Mouse (Mus musculus) large intestine, adult 2 months (tissue): Measurements from ENCODE around the gene Glt1d1. TPM values are rescaled to one million over a fixed set of nuclear protein-coding genes. Genes with fewer than 3 reads are reported as not detected.

Experiments
- DNase-seq: peaks from one replicate; pipeline ENCODE4 v3.0.0-alpha.2; 2012; ENCODE audit warnings: low read depth, low spot score
- WGBS: fragments of 180-500 bp; shearing (Covaris S2); methylation state at CpG from one replicate; pipeline ENCODE4 v1.1.7; 2018; 5-methylcytosine and 5-hydroxymethylcytosine counted together
- polyA plus RNA-seq: library from polyadenylated mRNA; depleted of rRNA; stranded (reverse); fragments of >200 nt; gene quantifications from 2 replicates; pipeline ENCODE4 v1.2.3, GENCODE M21; 2012; rRNA removed

Glt1d1 gene
- polyA plus RNA-seq, result 1.2 and 1.4 TPM in 2 replicates

DNA sequence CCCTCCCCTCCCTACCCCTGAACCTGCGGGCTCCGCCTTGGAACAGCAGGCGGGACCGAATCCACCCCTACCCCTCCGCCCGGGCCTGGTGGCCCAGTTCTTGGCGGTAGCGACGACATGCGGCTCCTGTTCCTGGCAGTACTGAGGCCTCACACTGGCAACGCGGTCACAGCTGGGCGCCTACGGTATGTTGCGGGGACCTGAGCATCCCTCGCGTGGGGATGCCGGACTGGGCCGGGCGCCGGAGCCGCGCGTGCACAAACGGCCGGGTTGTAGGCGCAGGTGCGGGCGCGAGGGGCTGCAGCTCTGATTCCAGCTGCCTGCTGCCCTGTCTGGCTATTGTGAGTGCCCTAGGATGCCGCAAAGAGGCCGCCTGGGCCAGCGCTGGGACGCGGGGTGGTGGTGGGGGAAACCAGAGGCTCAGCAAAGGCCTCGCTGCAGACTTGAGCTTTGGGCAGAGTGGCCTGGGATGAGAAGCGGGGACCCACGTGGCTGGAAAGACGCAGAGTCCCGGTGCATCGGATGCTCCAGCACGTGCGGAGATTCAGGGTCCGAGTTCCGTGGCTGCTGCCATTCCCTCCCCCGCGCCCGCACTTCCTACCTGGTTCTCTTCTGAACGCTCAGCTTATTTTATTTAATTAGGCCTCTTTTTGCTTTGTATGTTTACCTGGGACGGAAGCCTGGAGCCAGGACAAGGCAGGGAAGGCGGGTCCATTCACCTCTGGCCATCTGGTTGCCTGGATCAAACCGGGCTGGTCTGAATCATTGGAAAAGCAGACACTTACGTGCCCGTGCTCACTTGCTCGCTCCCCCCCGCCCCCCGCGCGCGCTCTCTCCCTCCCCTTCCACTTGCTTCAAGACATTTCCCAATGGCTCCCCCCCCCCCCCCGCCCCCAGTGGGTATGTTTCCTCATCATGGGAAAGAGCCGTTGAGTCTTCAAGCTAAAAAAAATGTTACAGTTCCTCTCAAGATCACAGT, at the start of gene Glt1d1, which contains the start of gene Slc15a4:
Glt1d1 (plus strand) TSS at position 96 of the 979 bp plus-strand sequence.
Slc15a4 (minus strand) TSS at position 731 of the 979 bp plus-strand sequence.
- WGBS, result 2% methylated on average over 62 of the region's 62 CpGs
- DNase-seq, result no peak

GRCm38 (mm10) chr5:127583658-127584057, 48.4 kb upstream of the Glt1d1 start:
- 81% methylated on average over 8 of the region's 8 CpGs for WGBS
- no peak for DNase-seq

DNA sequence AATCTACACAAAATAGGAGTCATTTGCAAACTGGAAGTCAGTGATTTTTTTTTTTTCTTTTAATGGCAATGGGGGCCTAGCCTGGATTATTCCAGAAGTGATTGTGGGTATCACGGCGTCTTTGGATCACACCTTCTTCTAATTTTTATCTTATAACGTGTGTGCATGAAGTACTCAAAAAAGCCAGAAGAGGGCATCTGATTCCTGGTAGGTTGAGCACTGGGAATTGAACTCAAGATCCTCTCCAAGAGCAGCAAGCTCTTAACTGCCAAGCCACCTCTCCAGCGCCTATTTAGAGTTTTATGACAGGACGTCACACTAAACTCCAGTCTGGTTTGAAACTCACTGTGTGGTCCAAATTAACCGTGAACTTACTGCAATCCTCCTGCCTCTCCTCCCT, 44.2 kb upstream of the Glt1d1 start:
- DNase-seq, result no peak
- 42% methylated on average over 6 of the region's 6 CpGs for WGBS

DNA sequence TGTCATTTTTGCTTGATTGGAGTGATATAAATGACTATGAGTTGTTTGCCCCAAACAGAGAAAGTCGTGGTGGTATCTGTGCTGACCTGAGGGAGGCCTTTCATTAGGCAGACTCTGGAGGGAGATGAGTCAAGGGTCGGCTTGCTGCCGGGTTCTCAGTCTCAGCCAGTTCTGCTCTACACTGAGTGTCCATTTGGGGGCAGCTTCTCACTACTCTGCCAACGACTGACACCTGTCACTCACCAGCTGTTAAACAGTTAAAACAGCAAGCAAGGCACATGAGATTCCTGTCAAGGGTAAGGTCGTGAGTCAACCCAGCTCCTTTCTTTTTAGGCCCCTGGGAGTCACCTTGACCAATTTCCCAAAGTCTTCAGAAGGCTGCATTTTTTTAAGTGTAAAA, 39.7 kb upstream of the Glt1d1 start:
- 58% methylated on average over 5 of the region's 5 CpGs for WGBS

GRCm38 (mm10) chr5:127592854-127593253, 39.2 kb upstream of the Glt1d1 start:
- no peak for DNase-seq
- WGBS, result 73% methylated on average over 6 of the region's 6 CpGs

More for the DNA sequence above, 39.7 kb upstream of the Glt1d1 start:
- DNase-seq, result no peak

DNA sequence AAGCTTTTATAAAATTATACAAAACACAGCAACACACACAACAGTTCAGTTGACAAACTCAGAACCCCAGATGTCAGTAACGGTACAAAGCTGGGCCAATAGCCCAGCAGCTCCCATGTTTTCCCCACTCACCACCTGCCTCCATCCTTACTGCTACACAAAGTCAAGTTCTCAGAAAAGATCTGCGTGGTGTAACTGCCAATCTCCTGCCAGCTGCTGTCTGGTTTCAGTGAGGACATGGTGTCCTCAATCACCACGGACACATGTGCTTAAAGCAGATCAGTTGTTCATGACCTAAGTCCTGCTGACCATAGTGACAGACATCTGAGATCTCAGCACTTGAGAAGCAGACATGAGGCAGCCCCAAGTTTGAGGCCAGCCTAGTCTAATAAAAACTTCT, 36.4 kb upstream of the Glt1d1 start:
- 85% methylated on average over 3 of the region's 3 CpGs for WGBS
- DNase-seq, result no peak

- 72% methylated on average over 7 of the region's 7 CpGs for WGBS
- DNase-seq, result no peak
Measured at GRCm38 (mm10) chr5:127596862-127597261, 35.2 kb upstream of the Glt1d1 start.

DNA sequence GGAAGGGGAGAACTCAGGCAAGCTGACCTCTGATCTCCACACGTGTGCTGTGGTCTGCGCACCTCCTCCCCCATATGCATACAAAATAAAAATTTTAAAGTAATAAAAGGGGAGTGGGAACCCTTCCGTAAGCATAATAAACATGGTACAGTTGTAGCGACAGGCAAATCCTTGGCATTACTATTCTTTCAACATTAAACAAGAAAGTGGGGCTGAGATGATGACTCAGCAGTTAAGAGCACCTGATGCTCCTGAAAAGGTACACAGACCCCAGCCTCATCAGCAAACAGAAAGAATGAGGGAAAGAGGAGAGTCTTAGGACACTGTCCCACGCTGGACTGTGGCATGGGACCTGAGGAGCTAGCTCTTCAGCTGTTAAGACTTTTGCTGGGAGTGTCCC, 29.1 kb upstream of the Glt1d1 start:
- WGBS, result 73% methylated on average over 5 of the region's 5 CpGs
- DNase-seq, result no peak

DNA sequence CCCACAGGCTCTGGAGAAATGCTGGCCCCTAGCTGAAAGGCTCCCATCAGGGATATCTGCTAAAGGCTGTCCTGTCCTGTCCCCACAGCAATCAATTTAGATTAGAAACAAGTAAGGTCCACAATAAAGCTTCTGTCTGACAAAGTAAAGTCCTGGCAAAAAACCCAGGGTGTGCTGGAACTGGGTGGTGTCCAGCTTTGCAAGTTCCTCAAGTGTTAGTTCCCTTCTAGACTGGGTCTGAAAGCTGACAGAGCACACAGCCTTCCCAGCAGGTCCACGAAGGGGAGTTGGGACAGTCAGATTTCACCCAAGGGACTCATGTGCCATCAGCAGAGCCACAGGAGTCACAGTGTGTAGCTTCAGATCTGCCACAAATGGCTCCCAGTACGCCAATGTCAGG, 24.6 kb upstream of the Glt1d1 start:
- WGBS, result 86% methylated on average over 2 of the region's 2 CpGs
- no peak for DNase-seq

DNA sequence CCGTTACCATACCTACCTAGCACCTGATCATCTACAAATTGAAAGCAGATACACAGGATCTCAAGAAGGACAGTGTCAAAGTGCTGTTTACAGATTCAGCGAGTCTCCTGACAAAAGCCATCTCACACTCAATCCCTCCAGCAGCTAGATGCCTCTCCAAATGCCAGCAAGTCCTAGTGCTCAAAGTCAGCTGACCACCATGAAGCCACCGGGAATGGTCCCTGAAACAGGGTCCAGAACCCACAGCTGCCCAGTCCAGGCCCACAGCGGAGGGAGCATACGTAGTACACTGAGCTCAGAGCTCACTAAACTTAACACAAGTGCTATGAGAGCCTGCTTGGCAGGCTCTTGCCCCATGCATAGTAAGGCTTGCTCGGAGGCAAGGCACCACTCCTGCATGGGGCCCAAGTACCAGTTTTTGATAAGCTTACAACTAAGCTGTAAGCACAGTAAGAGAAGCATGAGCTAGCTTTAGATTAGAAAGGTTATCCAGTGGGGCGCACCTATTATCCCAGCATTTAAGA, 22.8 kb upstream of the Glt1d1 start:
- no peak for DNase-seq
- WGBS, result 85% methylated on average over 7 of the region's 7 CpGs

- WGBS, result 17% methylated on average over 6 of the region's 6 CpGs
- peak; percentile 66 for DNase-seq
Measured at GRCm38 (mm10) chr5:127610787-127611509, 21.1 kb upstream of the Glt1d1 start.

DNA sequence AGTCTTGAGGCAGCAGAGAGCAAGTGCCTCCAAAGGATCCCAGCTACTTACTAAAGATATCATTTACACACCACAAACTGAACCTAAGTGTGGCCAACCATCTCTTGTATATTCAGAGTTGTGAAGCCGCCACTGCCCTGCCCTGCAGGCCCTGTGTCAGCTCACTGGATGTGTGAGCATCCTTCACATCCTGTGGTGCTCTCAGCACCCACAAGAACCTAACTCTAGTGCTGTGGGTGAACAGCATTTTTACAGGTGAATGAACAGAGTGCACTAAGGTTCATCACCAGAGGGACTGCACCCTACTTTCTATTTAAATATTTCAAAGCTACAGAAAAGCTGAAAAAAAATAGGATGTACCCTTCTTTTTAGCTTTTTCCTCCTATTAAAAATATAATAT, 20.2 kb upstream of the Glt1d1 start:
- DNase-seq, result no peak
- WGBS, result 83% methylated on average over 1 of the region's 1 CpGs

- DNase-seq, result no peak
- whole genome bisulfite sequencing, result 98% methylated on average over 6 of the region's 6 CpGs
Measured at GRCm38 (mm10) chr5:127612397-127612796, 19.7 kb upstream of the Glt1d1 start.

DNA sequence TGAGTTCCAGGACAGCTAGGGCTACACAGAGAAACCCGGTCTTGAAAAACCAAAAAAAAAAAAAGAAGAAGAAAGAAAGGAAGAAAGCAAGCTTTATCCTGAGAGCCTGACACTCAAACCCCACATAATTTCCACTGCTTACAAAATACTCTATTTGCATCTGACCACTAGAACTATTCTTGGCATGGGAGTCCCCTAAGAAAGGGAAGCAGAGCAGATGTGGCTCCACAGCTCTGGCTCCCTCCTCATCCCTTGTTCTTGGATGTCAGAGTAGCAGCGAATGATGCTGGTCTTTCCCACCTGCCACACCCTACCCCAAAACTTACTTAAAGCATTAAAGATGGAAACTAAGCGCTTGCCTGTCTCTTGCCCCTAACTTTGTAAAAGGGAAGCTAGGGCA, 16.6 kb upstream of the Glt1d1 start:
- no peak for DNase-seq

DNA sequence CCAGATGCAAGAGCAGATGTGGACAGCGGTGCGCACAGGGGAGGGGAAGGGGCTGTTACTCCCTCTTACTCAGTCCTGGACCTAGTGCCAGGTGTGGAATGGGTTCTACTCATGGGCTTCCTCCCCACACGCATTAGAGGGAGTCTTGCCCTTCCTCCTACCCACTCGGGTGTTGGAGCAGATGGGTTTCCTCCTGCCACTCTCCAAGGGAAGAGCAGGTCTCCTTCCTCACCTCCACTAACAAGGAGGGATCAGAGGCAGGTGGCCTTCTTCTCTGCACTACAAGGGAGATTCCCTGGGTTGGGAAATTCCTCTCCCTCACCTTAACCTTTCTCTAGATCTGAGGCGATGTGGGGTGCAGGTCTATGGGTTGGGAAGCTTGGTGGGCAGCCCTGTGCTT, 15.9 kb upstream of the Glt1d1 start:
- DNase-seq, result no peak

More for the DNA sequence above, 16.6 kb upstream of the Glt1d1 start:
- 38% methylated on average over 3 of the region's 3 CpGs for WGBS

GRCm38 (mm10) chr5:127616884-127617635, 15.0 kb upstream of the Glt1d1 start:
- under 1% methylated on average over 90 of the region's 91 CpGs for WGBS
- DNase-seq, result peak; percentile 92

More for the DNA sequence above, 15.9 kb upstream of the Glt1d1 start:
- 4% methylated on average over 5 of the region's 5 CpGs for WGBS

GRCm38 (mm10) chr5:127618834-127619233, 13.2 kb upstream of the Glt1d1 start:
- DNase-seq, result no peak
- WGBS, result 66% methylated on average over 3 of the region's 3 CpGs

GRCm38 (mm10) chr5:127620371-127620770, 11.7 kb upstream of the Glt1d1 start:
- WGBS, result 82% methylated on average over 8 of the region's 8 CpGs
- no peak for DNase-seq

DNA sequence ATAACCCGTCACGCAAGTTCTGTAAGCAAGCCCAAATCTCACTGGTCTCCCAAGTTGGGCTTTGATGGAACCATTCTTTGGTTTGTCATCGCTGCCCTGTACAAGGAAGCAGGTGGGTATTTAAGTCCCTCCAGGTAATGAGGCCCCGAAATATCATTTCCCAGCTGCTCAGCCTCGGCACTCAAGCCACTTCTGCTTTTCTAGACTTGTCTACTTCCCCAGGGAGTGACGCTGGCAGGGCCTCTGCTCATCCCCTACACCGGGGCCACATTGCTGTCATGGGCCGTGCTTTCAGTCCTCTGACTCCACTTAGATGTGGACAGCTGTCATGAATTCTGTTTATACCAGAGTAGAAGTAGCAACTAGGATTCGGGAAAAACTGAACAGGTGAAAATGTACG, 11.0 kb upstream of the Glt1d1 start:
- 77% methylated on average over 10 of the region's 10 CpGs for WGBS
- DNase-seq, result no peak
